Mouse (Mus musculus) mesoderm, embryonic 11.5 days (tissue): ENCODE results near the gene Hsph1.

Experiments used
- DNase-seq: peaks from one replicate; pipeline ENCODE4 v3.0.0-alpha.2; 2012; ENCODE audit warnings: low read depth, low spot score

The Hsph1 gene

GRCm38 (mm10) chr5:149588814-149589534 lies 47.2 kb downstream of the Hsph1 start:
- DNase-seq, result no peak

GRCm38 (mm10) chr5:149587327-149587895 lies 48.8 kb downstream of the Hsph1 start:
- DNase-seq, result no peak

- no peak for DNase-seq
Measured at GRCm38 (mm10) chr5:149585910-149586309, 50.3 kb downstream of the Hsph1 start.

- no peak for DNase-seq
Measured at GRCm38 (mm10) chr5:149585231-149585630, 50.9 kb downstream of the Hsph1 start.

- no peak for DNase-seq
Measured at GRCm38 (mm10) chr5:149584154-149584655, 52.0 kb downstream of the Hsph1 start.

- DNase-seq, result no peak
Measured at GRCm38 (mm10) chr5:149583507-149583906, 52.7 kb downstream of the Hsph1 start.

GRCm38 (mm10) chr5:149582642-149583262 lies 53.4 kb downstream of the Hsph1 start:
- DNase-seq, result no peak

GRCm38 (mm10) chr5:149577449-149577848 lies 58.7 kb downstream of the Hsph1 start:
- no peak for DNase-seq

GRCm38 (mm10) chr5:149576977-149577376 lies 59.2 kb downstream of the Hsph1 start:
- no peak for DNase-seq

- DNase-seq, result no peak
Measured at GRCm38 (mm10) chr5:149568993-149569392, 67.2 kb downstream of the Hsph1 start.

- no peak for DNase-seq
Measured at GRCm38 (mm10) chr5:149566957-149567356, 69.2 kb downstream of the Hsph1 start.

GRCm38 (mm10) chr5:149566026-149566425 lies 70.2 kb downstream of the Hsph1 start:
- no peak for DNase-seq
